Mouse (Mus musculus) skeletal muscle tissue, postnatal 0 days (tissue): Measurements from ENCODE around the gene Nacc2. TPM values are rescaled to one million over a fixed set of nuclear protein-coding genes. Genes with fewer than 3 reads are reported as not detected.

Experiments used
- polyA plus RNA-seq: library from polyadenylated mRNA; unstranded; fragments of >200 nt; fragmentation: Nextera tagmentation; extraction: Ambion mirVana; gene quantifications from 2 replicates; pipeline ENCODE4 v1.2.1, GENCODE M21; 2015

Nacc2 gene
- 3.4 and 6.3 TPM in 2 replicates for polyA plus RNA-seq

GRCm38 (mm10) chr2:26123079-26123648 is at the start of gene Nacc2:
TSS of gene Nacc2 (minus strand) at chr2:26123220.

GRCm38 (mm10) chr2:26021561-26022257 is 101.3 kb downstream of the Nacc2 start, which contains the start of gene Ubac1:
TSS of gene Ubac1 (minus strand) at chr2:26021747.

Other genes with a start within 250 kb of the Nacc2 start
- 7.5 and 8.7 TPM in 2 replicates for gene Camsap1, start 139.9 kb downstream of the Nacc2 start, polyA plus RNA-seq
- 288 and 302 TPM in 2 replicates for gene Ubac1, start 101.5 kb downstream of the Nacc2 start, polyA plus RNA-seq
- gene Lhx3, start 85.1 kb upstream of the Nacc2 start, polyA plus RNA-seq, result not detected in 2 replicates
- 7.3 and 8.4 TPM in 2 replicates for gene Qsox2, start 114.3 kb upstream of the Nacc2 start, polyA plus RNA-seq
- not detected in 2 replicates for gene Ccdc187, start 171.3 kb upstream of the Nacc2 start, polyA plus RNA-seq
- gene Gpsm1, start 192.3 kb upstream of the Nacc2 start, polyA plus RNA-seq, result 17.2 and 18.8 TPM in 2 replicates
- gene Dnlz, start 228.9 kb upstream of the Nacc2 start, polyA plus RNA-seq, result 19.7 and 21.2 TPM in 2 replicates
- 0.59 and 0.94 TPM in 2 replicates for gene Card9, start 237.7 kb upstream of the Nacc2 start, polyA plus RNA-seq